Comparison of ENCODE assay signal across 1 mouse cellular context in the genomic region with DNA sequence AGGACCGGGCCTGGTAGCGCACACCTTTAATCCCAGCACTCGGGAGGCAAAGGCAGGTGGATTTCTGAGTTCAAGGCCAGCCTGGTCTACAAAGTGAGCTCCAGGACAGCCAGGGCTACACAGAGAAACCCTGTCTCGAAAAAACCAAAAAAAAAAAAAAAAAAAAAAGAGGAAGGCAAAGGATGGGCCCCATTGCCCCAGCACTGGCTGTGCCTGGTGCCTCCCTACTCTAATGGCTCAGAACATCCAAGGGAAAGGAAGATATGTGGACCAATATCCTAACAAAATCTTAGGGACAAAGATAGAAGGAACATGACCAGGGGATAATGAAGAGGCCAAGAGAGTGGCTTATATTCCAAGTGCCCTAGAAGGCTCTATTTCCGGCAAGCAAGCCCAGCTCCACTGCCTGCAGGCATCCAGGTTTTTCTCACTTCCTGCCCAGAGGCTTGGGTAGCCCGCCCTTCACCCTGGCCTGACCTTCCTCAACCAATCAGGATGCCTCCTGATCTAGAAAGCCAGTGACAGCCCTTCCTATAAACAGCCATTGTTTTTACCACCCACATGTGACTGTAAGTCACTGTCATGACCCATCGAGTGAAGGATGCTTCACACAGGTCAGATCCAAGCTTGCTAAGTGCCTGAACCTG.
A peak's percentile ranks its signal among the peaks of the same experiment; 100 is the strongest.
TF ChIP-seq lines count a peak whose summit lies in the region.

No protein-coding gene starts in this region.

TF ChIP-seq in CH12.LX, 34 proteins besides CTCF, POLR2A, EP300 and RAD21 (continued from another document):
- TF ChIP-seq MAFK (IDR thresholded peaks at IDR 0.05; ENCODE audit: insufficient replicate concordance, low read length) = no peak
- no peak for TF ChIP-seq POLR2AphosphoS2 (IDR thresholded peaks at IDR 0.05; ENCODE audit: low read depth, low read length)
- 0 out of 2 replicates have a peak, but pooled peaks have one; percentile 26 for TF ChIP-seq E2F4 (IDR thresholded peaks at IDR 0.05; ENCODE audit: insufficient replicate concordance, low read depth, low read length)
- no peak for TF ChIP-seq ZKSCAN1 (IDR thresholded peaks at IDR 0.05; ENCODE audit: borderline replicate concordance, low read depth, low read length)
- TF ChIP-seq MYC (IDR thresholded peaks at IDR 0.05; ENCODE audit: low read depth, low read length) = peak; percentile 54; the same call in 1 of the 2 replicates
- TF ChIP-seq RCOR1 (conservative IDR thresholded peaks at IDR 0.05; ENCODE audit: low read depth, low read length) = no peak
- TF ChIP-seq SMC3 (IDR thresholded peaks at IDR 0.05; ENCODE audit: low read depth, low read length) = no peak
- TF ChIP-seq JUN (IDR thresholded peaks at IDR 0.05; ENCODE audit: insufficient read depth, low read depth, low read length) = no peak
- TF ChIP-seq USF2 (conservative IDR thresholded peaks at IDR 0.05; ENCODE audit: low read depth, low read length) = peak; percentile 25; the same call in 1 of the 2 replicates
- no peak for TF ChIP-seq ETS1 (conservative IDR thresholded peaks at IDR 0.05; ENCODE audit: low read depth, low read length)
- TF ChIP-seq MAZ (IDR thresholded peaks at IDR 0.05; ENCODE audit: low read depth, low read length) = no peak
- TF ChIP-seq CHD1 (IDR thresholded peaks at IDR 0.05; ENCODE audit: low read depth, low read length) = no peak
- 0 out of 2 replicates have a peak, but pooled peaks have one; percentile 16 for TF ChIP-seq MEF2A (IDR thresholded peaks at IDR 0.05; ENCODE audit: borderline replicate concordance, low read depth, low read length)
- TF ChIP-seq TBP (conservative IDR thresholded peaks at IDR 0.05; ENCODE audit: low read depth, low read length) = peak; percentile 87
- peak; percentile 24; the same call in 1 of the 2 replicates for TF ChIP-seq IRF4 (IDR thresholded peaks at IDR 0.05; ENCODE audit: low read depth, low read length)
- TF ChIP-seq USF1 (IDR thresholded peaks at IDR 0.05; ENCODE audit: low read depth, low read length) = peak; percentile 59
- 0 out of 2 replicates have a peak, but pooled peaks have one; percentile 39 for TF ChIP-seq ZMIZ1 (IDR thresholded peaks at IDR 0.05; ENCODE audit: low read depth, low read length)
- peak; percentile 93 for TF ChIP-seq MXI1 (IDR thresholded peaks at IDR 0.05; ENCODE audit: low read depth, low read length)
- no peak for TF ChIP-seq UBTF (IDR thresholded peaks at IDR 0.05; ENCODE audit: low read depth, low read length)
- peak; percentile 44; the same call in 1 of the 2 replicates for TF ChIP-seq HCFC1 (IDR thresholded peaks at IDR 0.05; ENCODE audit: low read depth, low read length)
- peak; percentile 55; the same call in 1 of the 2 replicates for TF ChIP-seq NELFE (IDR thresholded peaks at IDR 0.05; ENCODE audit: low read depth, low read length)
- TF ChIP-seq PAX5 (IDR thresholded peaks at IDR 0.05; ENCODE audit: low read length) = no peak
- TF ChIP-seq BHLHE40 (IDR thresholded peaks at IDR 0.05; ENCODE audit: low read depth, low read length) = no peak; the same call in 1 of the 2 replicates
- TF ChIP-seq ZC3H11A (IDR thresholded peaks at IDR 0.05; ENCODE audit: low read depth, low read length) = no peak
- TF ChIP-seq MAX (IDR thresholded peaks at IDR 0.05; ENCODE audit: low read length) = peak; percentile 91
- peak; percentile 85 for TF ChIP-seq ELF1 (IDR thresholded peaks at IDR 0.05; ENCODE audit: low read depth, low read length)
- no peak for TF ChIP-seq NRF1 (IDR thresholded peaks at IDR 0.05; ENCODE audit: low read depth, low read length)
- TF ChIP-seq TCF12 (IDR thresholded peaks at IDR 0.05; ENCODE audit: low read depth, low read length) = peak; percentile 73
- TF ChIP-seq JUND (conservative IDR thresholded peaks at IDR 0.05; ENCODE audit: low read depth, low read length) = no peak
- peak; percentile 85 for TF ChIP-seq SIN3A (IDR thresholded peaks at IDR 0.05; ENCODE audit: low read length)
- TF ChIP-seq GABPA (IDR thresholded peaks at IDR 0.05; ENCODE audit: insufficient replicate concordance, low read depth, low read length) = no peak
